Comparison of ENCODE assay signal across 11 mouse cellular contexts in genomic region chr15:103133761-103134160, GRCm38 (mm10). TPM values are rescaled to one million over a fixed set of nuclear protein-coding genes. Genes with fewer than 3 reads are reported as not detected.
DNase-seq lines count a peak whose midpoint lies in the region; ATAC-seq and TF ChIP-seq lines count a peak whose summit lies in the region.
"Had no signal": no experiment of that assay in that cellular context is flagged by ENCODE, and none has a peak within 500 bp of the region (broad histone marks: within the 10 kb centered on the region; RNA-seq: fewer than 3 reads in every experiment).

No protein-coding gene starts in this region.

- peaks cover 25% of the 10 kb centered on the region for H3K4me1 ChIP-seq in hindbrain, embryonic 16.5 days (ENCODE audit: control insufficient read depth, insufficient read depth, low read depth, low read length)

- no peaks in the 10 kb centered on the region for H3K36me3 ChIP-seq in hindbrain, embryonic 16.5 days (ENCODE audit: control insufficient read depth, insufficient read depth, low read length)
- H3K36me3 ChIP-seq: embryonic facial prominence, embryonic 13.5 days; stomach, embryonic 15.5 days had no signal

- 8% methylated on average over 4 of the region's 4 CpGs for whole genome bisulfite sequencing in hindbrain, embryonic 16.5 days

- peak; percentile 16 for DNase-seq in kidney, adult 18-20 months
- DNase-seq in kidney, postnatal 25 days: no peak
- DNase-seq in brain, embryonic 14.5 days (ENCODE audit: low read depth): peak; percentile 75
- peak; percentile 65 for DNase-seq in neural tube, embryonic 10.5 days (ENCODE audit: extremely low spot score, low spot score)
- no peak for DNase-seq in gastrocnemius, postnatal 10 days
- no peak for DNase-seq in right cerebral cortex, postnatal 36 days (ENCODE audit: low spot score in 2 of 2)

- no peaks in the 10 kb centered on the region for H3K27me3 ChIP-seq in hindbrain, embryonic 16.5 days (replicated peaks; ENCODE audit: control insufficient read depth, insufficient read depth, low read length)
- H3K27me3 ChIP-seq: Patski had no signal

- H3K27ac ChIP-seq in hindbrain, embryonic 16.5 days (ENCODE audit: low read depth, low read length): peak overlapping the region; percentile 78
- H3K27ac ChIP-seq: embryonic facial prominence, embryonic 13.5 days; stomach, embryonic 15.5 days had no signal

- no peaks in the 10 kb centered on the region for H3K9me3 ChIP-seq in hindbrain, embryonic 16.5 days (ENCODE audit: control insufficient read depth, low read length)
- H3K9me3 ChIP-seq: embryonic facial prominence, embryonic 13.5 days; stomach, embryonic 15.5 days had no signal

- TF ChIP-seq CTCF in brain, embryonic 14.5 days (IDR thresholded peaks at IDR 0.05; ENCODE audit: borderline replicate concordance, extremely low read depth, insufficient read depth, insufficient read length): no peak

- TF ChIP-seq POLR2A in brain, embryonic 14.5 days (IDR thresholded peaks at IDR 0.05; ENCODE audit: borderline replicate concordance, extremely low read depth, insufficient read depth, insufficient read length, poor library complexity, severe bottlenecking): no peak

- H3K9ac ChIP-seq in hindbrain, embryonic 16.5 days (ENCODE audit: low read depth, low read length): 0 out of 2 replicates have a peak overlapping the region, but pooled peaks have one; percentile 43
- H3K9ac ChIP-seq: embryonic facial prominence, embryonic 13.5 days; stomach, embryonic 15.5 days had no signal

- H3K4me2 ChIP-seq in hindbrain, embryonic 16.5 days (ENCODE audit: low read length): no peak overlapping the region
- H3K4me2 ChIP-seq: embryonic facial prominence, embryonic 13.5 days; stomach, embryonic 15.5 days had no signal

- ATAC-seq in hindbrain, embryonic 16.5 days: peak; percentile 69
- ATAC-seq in monocyte, adult 5-6 weeks (replicated peaks; ENCODE audit: insufficient number of reproducible peaks, low FRiP score, low TSS enrichment, poor library complexity, severe bottlenecking): no peak
- ATAC-seq: Patski had no signal

- H3K4me3 ChIP-seq in hindbrain, embryonic 16.5 days (ENCODE audit: low read length): no peak overlapping the region
- H3K4me3 ChIP-seq: embryonic facial prominence, embryonic 13.5 days; stomach, embryonic 15.5 days had no signal

RNA-seq across cellular contexts. Expression of gene Smug1, which starts 33.1 kb away (rescaled TPM):
- polyA plus RNA-seq in brain, embryonic 14.5 days (2012; rRNA removed): 30.5 and 31.6 TPM in 2 replicates
- polyA plus RNA-seq in hindbrain, embryonic 16.5 days (2015; fragmentation: Nextera tagmentation; extraction: Ambion mirVana): 25.1 and 29.1 TPM in 2 replicates
- 10 to 100 TPM; 10.5 to 12.2 TPM for total RNA-seq in gastrocnemius, postnatal 10 days (2021)
- 3.2 to 7.1 TPM (median 5.3 TPM) in 3 replicates for total RNA-seq in monocyte, adult 5-6 weeks (2017)

Comparison
In these comparisons a context has a peak if more than half of its experiments do, and no peak if none do; other contexts are left out.
1. DNase-seq: peak in kidney, adult 18-20 months (single experiment), brain, embryonic 14.5 days (single experiment) and neural tube, embryonic 10.5 days (single experiment); none in kidney, postnatal 25 days (0 of 2), gastrocnemius, postnatal 10 days (single experiment) and right cerebral cortex, postnatal 36 days (0 of 2).